Comparison of ENCODE assay signal across 9 mouse cellular contexts in genomic region chr4:124682270-124682669, GRCm38 (mm10). TPM values are rescaled to one million over a fixed set of nuclear protein-coding genes. Genes with fewer than 3 reads are reported as not detected.
DNase-seq lines count a peak whose midpoint lies in the region; ATAC-seq and TF ChIP-seq lines count a peak whose summit lies in the region.
"Had no signal": no experiment of that assay in that cellular context is flagged by ENCODE, and none has a peak within 500 bp of the region (broad histone marks: within the 10 kb centered on the region; RNA-seq: fewer than 3 reads in every experiment).

No protein-coding gene starts in this region.

- TF ChIP-seq EP300 in MEL (IDR thresholded peaks at IDR 0.05; ENCODE audit: low read depth in 1 of 2, low read length in 2 of 2) = no peak

- no peak overlapping the region for H3K9ac ChIP-seq in MEL (ENCODE audit: control insufficient read depth, low read depth, low read length, poor library complexity, severe bottlenecking)

- H3K79me3 ChIP-seq in C2C12 (ENCODE audit: low read depth) = peaks cover under 1% of the 10 kb centered on the region

- TF ChIP-seq POLR2A in MEL (IDR thresholded peaks at IDR 0.05; ENCODE audit: control insufficient read depth in 1 of 2, insufficient read depth in 1 of 2, low read depth in 1 of 2, low read length in 2 of 2, poor library complexity in 1 of 2) = no peak

- ATAC-seq in inflammation-experienced regulatory T-cells, adult 6 months = peak; percentile 69

- H3ac ChIP-seq in C2C12 (ENCODE audit: control insufficient read depth, insufficient read length, low read depth) = no peak overlapping the region

- intact Hi-C loops in left cerebral cortex, adult 2 months (cut with DNase I) = no loop called here
- intact Hi-C loops in left cerebral cortex, postnatal 36 days (cut with DNase I) = no loop called here

- H3K9me3 ChIP-seq in MEL (replicated peaks; ENCODE audit: insufficient read depth, low read length) = no peaks in the 10 kb centered on the region

- no peaks in the 10 kb centered on the region for H3K4me1 ChIP-seq in MEL (ENCODE audit: control insufficient read depth in 1 of 2, insufficient read depth in 2 of 2, low read length in 2 of 2)

- TF ChIP-seq RAD21 in MEL (IDR thresholded peaks at IDR 0.05; ENCODE audit: low read depth, low read length) = peak; percentile 46

- no peak overlapping the region for H3K27ac ChIP-seq in left cerebral cortex, adult 2 months
- H3K27ac ChIP-seq in MEL (ENCODE audit: control insufficient read depth, low read depth, low read length) = no peak overlapping the region
- H3K27ac ChIP-seq: macrophage had no signal

- H3K79me2 ChIP-seq in C2C12 (ENCODE audit: control insufficient read depth, insufficient read depth) (peaks cover 16% of the 10 kb centered on the region), MEL (ENCODE audit: control insufficient read depth, insufficient read depth, low read length, poor library complexity) (peaks cover 2% of the 10 kb centered on the region)

- no peaks in the 10 kb centered on the region for H3K27me3 ChIP-seq in C2C12 (ENCODE audit: control insufficient read depth, insufficient read depth, insufficient read length)
- no peaks in the 10 kb centered on the region for H3K27me3 ChIP-seq in MEL (ENCODE audit: control insufficient read depth in 1 of 2, insufficient read depth in 2 of 2, low read length in 2 of 2)

- H3K4me3 ChIP-seq in left cerebral cortex, adult 2 months = no peak overlapping the region
- no peak overlapping the region for H3K4me3 ChIP-seq in C2C12 (ENCODE audit: insufficient read depth, poor library complexity, severe bottlenecking)
- no peak overlapping the region for H3K4me3 ChIP-seq in MEL (ENCODE audit: control insufficient read depth in 1 of 2, insufficient read depth in 1 of 2, low read depth in 2 of 2, low read length in 2 of 2)

- peak; percentile 54 for TF ChIP-seq CTCF in left cerebral cortex, adult 2 months (IDR thresholded peaks at IDR 0.05)
- no peak for TF ChIP-seq CTCF in C2C12 (IDR thresholded peaks at IDR 0.05; ENCODE audit: control insufficient read depth, insufficient read depth, insufficient read length)
- peak in 1 of 3 experiments; percentile 49; a peak in 2 of 6 replicates for TF ChIP-seq CTCF in MEL (IDR thresholded peaks at IDR 0.05 in 2 of 3, conservative IDR thresholded peaks at IDR 0.05 in 1 of 3; ENCODE audit: control insufficient read depth in 1 of 3, insufficient read depth in 1 of 3, low read depth in 2 of 3, low read length in 3 of 3, poor library complexity in 1 of 3, severe bottlenecking in 1 of 3)

- DNase-seq in left cerebral cortex, adult 2 months (ENCODE audit: extremely low spot score in 1 of 2, low spot score in 2 of 2) = no peak
- DNase-seq in left cerebral cortex, postnatal 36 days (ENCODE audit: low spot score in 2 of 2) = no peak
- no peak for DNase-seq in MEL (ENCODE audit: low read depth, low spot score)
- DNase-seq in Muller cell, postnatal 12 days (ENCODE audit: inconsistent ontology term) = no peak
- DNase-seq in ovary, postnatal 10 days (ENCODE audit: low spot score) = no peak

- H3K36me3 ChIP-seq in C2C12 (ENCODE audit: control insufficient read depth, insufficient read depth) (peaks cover 94% of the 10 kb centered on the region), MEL (ENCODE audit: control insufficient read depth in 1 of 2, insufficient read depth in 2 of 2, low read length in 2 of 2) (peaks cover 2 to 31% of the 10 kb centered on the region in 2 experiments; a peak in 3 of 4 replicates)

TF ChIP-seq in C2C12, 6 proteins besides CTCF, POLR2A, EP300 and RAD21:
- no peak for TF ChIP-seq MYOD1 (IDR thresholded peaks at IDR 0.05; ENCODE audit: control insufficient read depth, insufficient read length, low read depth)
- peak; percentile 57 for TF ChIP-seq MAX (IDR thresholded peaks at IDR 0.05)
- TF ChIP-seq USF1 (IDR thresholded peaks at IDR 0.05; ENCODE audit: low read depth) = peak; percentile 33

TF ChIP-seq in MEL, 35 proteins besides CTCF, POLR2A, EP300 and RAD21:
- TF ChIP-seq SMC3 (IDR thresholded peaks at IDR 0.05; ENCODE audit: low read depth, low read length) = peak; percentile 52
- no peak for TF ChIP-seq JUND (IDR thresholded peaks at IDR 0.05; ENCODE audit: low read depth, low read length)
- TF ChIP-seq ZC3H11A (IDR thresholded peaks at IDR 0.05; ENCODE audit: low read depth, low read length) = peak; percentile 31; the same call in 1 of the 2 replicates

RNA-seq across cellular contexts. Expression of gene Utp11, which starts 11.1 kb away (rescaled TPM):
- total RNA-seq in left cerebral cortex, adult 2 months (2021) = 10 to 100 TPM; 13.3 to 15.7 TPM
- total RNA-seq in left cerebral cortex, postnatal 36 days (2021) = 10 to 100 TPM; 14.4 to 15.1 TPM
- 29.7 TPM for polyA plus RNA-seq in C2C12 (2012; fragmentation: generic; extraction: Trizol)
- total RNA-seq in MEL (2012; rRNA removed) = 65.3 and 68.3 TPM in 2 replicates
- polyA plus RNA-seq in MEL (2012; ENCODE audit: insufficient read depth in 1 of 2, insufficient read length in 2 of 2, low read depth in 1 of 2, low replicate concordance in 2 of 2, missing spikeins in 1 of 2) = 10 to 100 TPM in 1 of 2 experiments, not detected in 1; 86.9 TPM
- polyA plus RNA-seq in inflammation-experienced regulatory T-cells, adult 6 months (2017; shearing (Covaris generic)) = 10 to 100 TPM; 84.4 to 92.4 (median 85.0) TPM

RNA-seq across cellular contexts. Expression of gene Fhl3, which starts 18.2 kb away (rescaled TPM):
- total RNA-seq in left cerebral cortex, adult 2 months (2021) = 1 to 10 TPM; 1.4 to 2.2 TPM
- total RNA-seq in left cerebral cortex, postnatal 36 days (2021) = 1 to 10 TPM; 1.6 to 1.9 TPM
- polyA plus RNA-seq in C2C12 (2012; fragmentation: generic; extraction: Trizol) (206 TPM), MEL (2012; ENCODE audit: insufficient read depth in 1 of 2, insufficient read length in 2 of 2, low read depth in 1 of 2, low replicate concordance in 2 of 2, missing spikeins in 1 of 2) (10 to 100 TPM in 1 of 2 experiments, not detected in 1; 13.8 TPM)
- total RNA-seq in MEL (2012; rRNA removed) = 5.6 TPM in 2 replicates
- 10 to 100 TPM in 2 of 3 experiments, 1 to 10 TPM in 1; 8.2 to 15.6 (median 13.5) TPM for polyA plus RNA-seq in inflammation-experienced regulatory T-cells, adult 6 months (2017; shearing (Covaris generic))

RNA-seq across cellular contexts. Expression of gene Pou3f1, which starts 25.7 kb away (rescaled TPM):
- total RNA-seq in left cerebral cortex, adult 2 months (2021) = 10 to 100 TPM; 16.9 to 18.8 TPM
- 10 to 100 TPM; 14.8 to 21.6 TPM for total RNA-seq in left cerebral cortex, postnatal 36 days (2021)
- polyA plus RNA-seq in C2C12 (2012; fragmentation: generic; extraction: Trizol) = 0.01 TPM
- not detected in 2 replicates for total RNA-seq in MEL (2012; rRNA removed)
- not detected for polyA plus RNA-seq in MEL (2012; ENCODE audit: insufficient read depth in 1 of 2, insufficient read length in 2 of 2, low read depth in 1 of 2, low replicate concordance in 2 of 2, missing spikeins in 1 of 2)
- not detected for polyA plus RNA-seq in inflammation-experienced regulatory T-cells, adult 6 months (2017; shearing (Covaris generic))
- total RNA-seq: neutrophil, adult 5-6 weeks had no signal

RNA-seq across cellular contexts. Expression of gene Sf3a3, which starts 32.3 kb away (rescaled TPM):
- total RNA-seq in left cerebral cortex, adult 2 months (2021) = 10 to 100 TPM; 33.0 to 35.6 TPM
- 10 to 100 TPM; 31.8 to 37.3 TPM for total RNA-seq in left cerebral cortex, postnatal 36 days (2021)
- polyA plus RNA-seq in C2C12 (2012; fragmentation: generic; extraction: Trizol) (71.6 TPM), MEL (2012; ENCODE audit: insufficient read depth in 1 of 2, insufficient read length in 2 of 2, low read depth in 1 of 2, low replicate concordance in 2 of 2, missing spikeins in 1 of 2) (100 to 1,000 TPM; 127 to 295 TPM)
- total RNA-seq in MEL (2012; rRNA removed) = 136 and 144 TPM in 2 replicates
- polyA plus RNA-seq in inflammation-experienced regulatory T-cells, adult 6 months (2017; shearing (Covaris generic)) = 100 to 1,000 TPM; 106 to 117 (median 115) TPM

RNA-seq across cellular contexts. Expression of gene Inpp5b, which starts 59.4 kb away (rescaled TPM):
- total RNA-seq in left cerebral cortex, adult 2 months (2021) = 10 to 100 TPM; 46.5 to 48.7 TPM
- 10 to 100 TPM; 35.8 to 49.7 TPM for total RNA-seq in left cerebral cortex, postnatal 36 days (2021)
- polyA plus RNA-seq in C2C12 (2012; fragmentation: generic; extraction: Trizol) (13.8 TPM), MEL (2012; ENCODE audit: insufficient read depth in 1 of 2, insufficient read length in 2 of 2, low read depth in 1 of 2, low replicate concordance in 2 of 2, missing spikeins in 1 of 2) (10 to 100 TPM in 1 of 2 experiments, not detected in 1; 52.5 TPM)
- total RNA-seq in MEL (2012; rRNA removed) = 27.7 and 28.6 TPM in 2 replicates
- polyA plus RNA-seq in inflammation-experienced regulatory T-cells, adult 6 months (2017; shearing (Covaris generic)) = 100 to 1,000 TPM in 2 of 3 experiments, 10 to 100 TPM in 1; 93.6 to 120 (median 110) TPM

Comparison
In these comparisons a context has a peak if more than half of its experiments do, and no peak if none do; other contexts are left out.
1. RNA of gene Pou3f1, which starts 25.7 kb away (total RNA-seq): 14.8 to 21.6 TPM in left cerebral cortex, postnatal 36 days and 16.9 to 18.8 TPM in left cerebral cortex, adult 2 months; not detected in MEL; every median in the first group is over 10 times any median in the second.